Mouse (Mus musculus): ENCODE data around the gene Sfxn5. TPM values are rescaled to one million over a fixed set of nuclear protein-coding genes. Genes with fewer than 3 reads are reported as not detected.

The Sfxn5 gene
- total RNA-seq, 2 experiments from 2014 or later, result 2.7 to 4.1 TPM

GRCm38 (mm10) chr6:85218684-85219445, 114.4 kb downstream of the Sfxn5 start:
- intact Hi-C loops (cut with DNase I; ENCODE audit: low total_unique reads), result no loop called here
- no peak for DNase-seq

GRCm38 (mm10) chr6:85218251-85218650, 115.0 kb downstream of the Sfxn5 start:
- DNase-seq, result no peak
- intact Hi-C loops (cut with DNase I; ENCODE audit: low total_unique reads), result no loop called here

- intact Hi-C loops (cut with DNase I; ENCODE audit: low total_unique reads), result no loop called here
- DNase-seq, result no peak
Observed at GRCm38 (mm10) chr6:85210686-85211085, 122.5 kb downstream of the Sfxn5 start.

- DNase-seq, result no peak
- intact Hi-C loops (cut with DNase I; ENCODE audit: low total_unique reads), result no loop called here
Observed at GRCm38 (mm10) chr6:85209226-85209967, 123.8 kb downstream of the Sfxn5 start.

- DNase-seq, result no peak
- intact Hi-C loops (cut with DNase I; ENCODE audit: low total_unique reads), result no loop called here
Observed at GRCm38 (mm10) chr6:85207345-85207744, 125.9 kb downstream of the Sfxn5 start.

GRCm38 (mm10) chr6:85206939-85207285, 126.3 kb downstream of the Sfxn5 start:
- intact Hi-C loops (cut with DNase I; ENCODE audit: low total_unique reads), result no loop called here

GRCm38 (mm10) chr6:85206182-85206938, 126.9 kb downstream of the Sfxn5 start:
- no peak for DNase-seq
- intact Hi-C loops (cut with DNase I; ENCODE audit: low total_unique reads), result no loop called here

More at GRCm38 (mm10) chr6:85206939-85207285, 126.3 kb downstream of the Sfxn5 start:
- no peak for DNase-seq

GRCm38 (mm10) chr6:85197951-85198350, 135.3 kb downstream of the Sfxn5 start:
- no peak for DNase-seq
- intact Hi-C loops (cut with DNase I; ENCODE audit: low total_unique reads), result no loop called here

- intact Hi-C loops (cut with DNase I; ENCODE audit: low total_unique reads), result no loop called here
- DNase-seq, result no peak
Observed at GRCm38 (mm10) chr6:85193381-85194318, 139.6 kb downstream of the Sfxn5 start.

GRCm38 (mm10) chr6:85191751-85192440, 141.3 kb downstream of the Sfxn5 start:
- intact Hi-C loops (cut with DNase I; ENCODE audit: low total_unique reads), result no loop called here
- DNase-seq, result no peak

GRCm38 (mm10) chr6:85190671-85191070, 142.6 kb downstream of the Sfxn5 start:
- intact Hi-C loops (cut with DNase I; ENCODE audit: low total_unique reads), result no loop called here

GRCm38 (mm10) chr6:85189911-85190591, 143.2 kb downstream of the Sfxn5 start:
- intact Hi-C loops (cut with DNase I; ENCODE audit: low total_unique reads), result no loop called here
- DNase-seq, result no peak

More at GRCm38 (mm10) chr6:85190671-85191070, 142.6 kb downstream of the Sfxn5 start:
- no peak for DNase-seq

- no peak for DNase-seq
- intact Hi-C loops (cut with DNase I; ENCODE audit: low total_unique reads), result no loop called here
Observed at GRCm38 (mm10) chr6:85189361-85189760, 143.9 kb downstream of the Sfxn5 start.

GRCm38 (mm10) chr6:85188256-85189110, 144.7 kb downstream of the Sfxn5 start:
- intact Hi-C loops (cut with DNase I; ENCODE audit: low total_unique reads), result no loop called here
- DNase-seq, result no peak

- no peak for DNase-seq
- intact Hi-C loops (cut with DNase I; ENCODE audit: low total_unique reads), result no loop called here
Observed at GRCm38 (mm10) chr6:85187340-85188211, 145.6 kb downstream of the Sfxn5 start, which contains the start of gene Emx1. Gene Emx1 (plus strand): TSS chr6:85187438.

- no peak for DNase-seq
- intact Hi-C loops (cut with DNase I; ENCODE audit: low total_unique reads), result no loop called here
Observed at GRCm38 (mm10) chr6:85186744-85187059, 146.5 kb downstream of the Sfxn5 start.
